Mouse (Mus musculus) liver, adult 2 months (tissue): ENCODE results near the gene Cdc14a. TPM values are rescaled to one million over a fixed set of nuclear protein-coding genes. Genes with fewer than 3 reads are reported as not detected.

ENCODE experiments used
- DNase-seq: peaks from one replicate; pipeline ENCODE4 v3.0.0-alpha.2; 2011; ENCODE audit warnings: low read depth, low spot score; ENCODE audit errors: extremely low read depth
- H3K27ac ChIP-seq: fragments of 200-500 bp; replicated peaks from 2 replicates; pipeline ENCODE4 v1.5.1; 2012; ENCODE audit warnings: low read depth, mild to moderate bottlenecking, control low read depth, inconsistent platforms, low read length; ENCODE audit not compliant: insufficient read depth
- H3K27me3 ChIP-seq: fragments of 200-500 bp; 2 replicates; pipeline ENCODE4 v1.6.1; 2012; ENCODE audit warnings: mild to moderate bottlenecking, moderate library complexity, low read length, inconsistent platforms; ENCODE audit not compliant: control insufficient read depth, insufficient read depth
- H3K36me3 ChIP-seq: fragments of 200-500 bp; 2 replicates; pipeline ENCODE4 v1.6.1; 2012; ENCODE audit warnings: low read length, inconsistent platforms; ENCODE audit not compliant: control insufficient read depth, insufficient read depth
- H3K4me1 ChIP-seq: fragments of 200-500 bp; 2 replicates; pipeline ENCODE4 v1.6.1; 2011; ENCODE audit warnings: low read length; ENCODE audit not compliant: control insufficient read depth, insufficient read depth
- H3K4me3 ChIP-seq: fragments of 200-500 bp; 2 replicates; pipeline ENCODE4 v1.5.1; 2011; ENCODE audit warnings: low read depth, mild to moderate bottlenecking, control low read depth, low read length, moderate library complexity; ENCODE audit not compliant: insufficient read depth
- H3K79me2 ChIP-seq: fragments of 200-500 bp; 2 replicates; pipeline ENCODE4 v1.6.1; 2012; ENCODE audit warnings: inconsistent platforms, mild to moderate bottlenecking, low read length, moderate library complexity; ENCODE audit not compliant: control insufficient read depth, insufficient read depth
- H3K9ac ChIP-seq: fragments of 200-500 bp; 2 replicates; pipeline ENCODE4 v1.6.1; 2012; ENCODE audit warnings: low read depth, mild to moderate bottlenecking, control low read depth, inconsistent platforms, low read length
- CTCF ChIP-seq: fragments of 200-500 bp; IDR thresholded peaks from 2 replicates; pipeline ENCODE4 v1.5.1; 2011; ENCODE audit warnings: low read depth, low read length, control low read depth
- POLR2A ChIP-seq: fragments of 200-500 bp; IDR thresholded peaks from 2 replicates; pipeline ENCODE4 v1.6.1; 2011; ENCODE audit warnings: low read length, control low read depth; ENCODE audit not compliant: insufficient read depth; ENCODE audit errors: extremely low read depth
- WGBS: fragments of 180-500 bp; shearing (Covaris S2); methylation state at CpG from one replicate; pipeline ENCODE4 v1.1.7; 2018; 5-methylcytosine and 5-hydroxymethylcytosine counted together
- polyA plus RNA-seq: library from polyadenylated mRNA; depleted of rRNA; stranded (reverse); fragments of >200 nt; gene quantifications from 2 replicates; pipeline ENCODE4 v1.2.3, GENCODE M21; 2012
- total RNA-seq: library from RNA; depleted of rRNA; stranded (reverse); fragments of >200 nt; gene quantifications from 2 replicates; pipeline ENCODE4 v1.2.3, GENCODE M21; 2014

The Cdc14a gene
- total and polyA plus RNA-seq, 2 experiments: 0.50 to 1.1 TPM

- no peak overlapping the region for H3K27ac ChIP-seq
- peaks cover 3% of the 10 kb centered on the region; the same call in 1 of the 2 replicates for H3K4me1 ChIP-seq
- H3K36me3 ChIP-seq: no peaks in the 10 kb centered on the region
- no peaks in the 10 kb centered on the region for H3K27me3 ChIP-seq
- H3K9ac ChIP-seq: no peak overlapping the region
- no peaks in the 10 kb centered on the region for H3K79me2 ChIP-seq
- no peak for TF ChIP-seq POLR2A
- no peak for TF ChIP-seq CTCF
- no peak overlapping the region for H3K4me3 ChIP-seq
- peak; percentile 88 for DNase-seq
- 34% methylated on average over 5 of the region's 5 CpGs for WGBS
Observed at GRCm38 (mm10) chr3:116374486-116374885, 49.3 kb downstream of the Cdc14a start.

- H3K36me3 ChIP-seq: no peaks in the 10 kb centered on the region
- H3K4me1 ChIP-seq: peaks cover 3% of the 10 kb centered on the region; the same call in 1 of the 2 replicates
- H3K4me3 ChIP-seq: no peak overlapping the region
- DNase-seq: no peak
- no peaks in the 10 kb centered on the region for H3K27me3 ChIP-seq
- H3K9ac ChIP-seq: no peak overlapping the region
- TF ChIP-seq CTCF: no peak
- TF ChIP-seq POLR2A: no peak
- H3K79me2 ChIP-seq: no peaks in the 10 kb centered on the region
- no peak overlapping the region for H3K27ac ChIP-seq
- 88% methylated on average over 6 of the region's 6 CpGs for WGBS
Observed at GRCm38 (mm10) chr3:116373196-116373595, 50.6 kb downstream of the Cdc14a start.

- WGBS: 73% methylated on average over 4 of the region's 4 CpGs
- H3K9ac ChIP-seq: no peak overlapping the region
- H3K4me1 ChIP-seq: no peaks in the 10 kb centered on the region
- no peak overlapping the region for H3K4me3 ChIP-seq
- no peaks in the 10 kb centered on the region for H3K79me2 ChIP-seq
- TF ChIP-seq POLR2A: no peak
- no peak for TF ChIP-seq CTCF
- no peaks in the 10 kb centered on the region for H3K36me3 ChIP-seq
- no peak overlapping the region for H3K27ac ChIP-seq
- H3K27me3 ChIP-seq: no peaks in the 10 kb centered on the region
- no peak for DNase-seq
Observed at GRCm38 (mm10) chr3:116368868-116369437, 54.9 kb downstream of the Cdc14a start.

- Histone ChIP-seq H3K9ac (no peak overlapping the region), H3K27me3 (no peaks in the 10 kb centered on the region), H3K27ac (no peak overlapping the region), H3K36me3 (no peaks in the 10 kb centered on the region), H3K4me3 (no peak overlapping the region), H3K4me1 (no peaks in the 10 kb centered on the region), H3K79me2 (no peaks in the 10 kb centered on the region)
- TF ChIP-seq CTCF (no peak), POLR2A (no peak)
- no peak for DNase-seq
- WGBS: 91% methylated on average over 2 of the region's 2 CpGs
Observed at GRCm38 (mm10) chr3:116366125-116366524, 57.7 kb downstream of the Cdc14a start.

GRCm38 (mm10) chr3:116361906-116362305 lies 61.9 kb downstream of the Cdc14a start:
- Histone ChIP-seq H3K36me3 (no peaks in the 10 kb centered on the region), H3K27ac (no peak overlapping the region), H3K4me3 (no peak overlapping the region), H3K4me1 (no peaks in the 10 kb centered on the region), H3K27me3 (no peaks in the 10 kb centered on the region), H3K9ac (no peak overlapping the region), H3K79me2 (no peaks in the 10 kb centered on the region)
- TF ChIP-seq CTCF (no peak), POLR2A (no peak)
- WGBS: 87% methylated on average over 7 of the region's 7 CpGs
- DNase-seq: no peak

- Histone ChIP-seq H3K9ac (no peak overlapping the region), H3K4me3 (no peak overlapping the region), H3K27me3 (no peaks in the 10 kb centered on the region), H3K36me3 (no peaks in the 10 kb centered on the region), H3K79me2 (no peaks in the 10 kb centered on the region), H3K4me1 (no peaks in the 10 kb centered on the region), H3K27ac (no peak overlapping the region)
- DNase-seq: no peak
- TF ChIP-seq POLR2A (no peak), CTCF (no peak)
- WGBS: 82% methylated on average over 5 of the region's 5 CpGs
Observed at GRCm38 (mm10) chr3:116361101-116361500, 62.7 kb downstream of the Cdc14a start.
